Mouse (Mus musculus) heart, embryonic 16.5 days (tissue): ENCODE measurements around the gene Rtp3. TPM values are rescaled to one million over a fixed set of nuclear protein-coding genes. Genes with fewer than 3 reads are reported as not detected.
A peak's percentile ranks its signal among the peaks of the same experiment; 100 is the strongest.

ENCODE experiments used
- ATAC-seq: fragments of 200-750 bp; cut with Nextera tagmentation; replicated peaks from 2 replicates; pipeline ENCODE4 v1.8.0; 2017; ENCODE audit warnings: moderate number of reproducible peaks; ENCODE audit not compliant: insufficient read depth, low FRiP score; ENCODE audit errors: extremely low read depth
- H3K27ac ChIP-seq: fragments of 300-500 bp; sonication (generic); 2 replicates; pipeline ENCODE4 v1.5.1; 2014; ENCODE audit warnings: mild to moderate bottlenecking, low read length, control low read depth, moderate library complexity
- H3K27me3 ChIP-seq: fragments of 300-500 bp; sonication (generic); 2 replicates; pipeline ENCODE4 v1.6.1; 2014; ENCODE audit warnings: low read length, mixed read lengths; ENCODE audit not compliant: control insufficient read depth, insufficient read depth
- H3K36me3 ChIP-seq: fragments of 300-500 bp; sonication (generic); 2 replicates; pipeline ENCODE4 v1.6.1; 2014; ENCODE audit not compliant: control insufficient read depth, insufficient read depth
- H3K4me1 ChIP-seq: fragments of 300-500 bp; sonication (generic); 2 replicates; pipeline ENCODE4 v1.6.1; 2014; ENCODE audit warnings: low read length, mixed read lengths; ENCODE audit not compliant: control insufficient read depth, insufficient read depth
- H3K4me2 ChIP-seq: fragments of 300-500 bp; sonication (generic); 2 replicates; pipeline ENCODE4 v1.6.1; 2014; ENCODE audit warnings: low read depth, mild to moderate bottlenecking, control low read depth, low read length
- H3K4me3 ChIP-seq: fragments of 300-500 bp; sonication (generic); 2 replicates; pipeline ENCODE4 v1.5.1; 2014; ENCODE audit warnings: mild to moderate bottlenecking, control low read depth, low read length
- H3K9ac ChIP-seq: fragments of 300-500 bp; sonication (generic); 2 replicates; pipeline ENCODE4 v1.6.1; 2014; ENCODE audit warnings: low read length, control low read depth
- H3K9me3 ChIP-seq: fragments of 300-500 bp; sonication (generic); replicated peaks from 2 replicates; pipeline ENCODE4 v1.6.1; 2016; ENCODE audit warnings: low read length; ENCODE audit not compliant: control insufficient read depth
- WGBS: fragments of 180-500 bp; shearing (Covaris S2); extraction: QIAGEN DNeasy Blood & Tissue Kit; methylation state at CpG from one replicate; pipeline ENCODE4 v1.1.7; 2014; 5-methylcytosine and 5-hydroxymethylcytosine counted together
- polyA plus RNA-seq: library from polyadenylated mRNA; unstranded; fragments of >200 nt; fragmentation: Nextera tagmentation; extraction: Ambion mirVana; gene quantifications from 2 replicates; pipeline ENCODE4 v1.2.1, GENCODE M21; 2015

Rtp3 gene
- polyA plus RNA-seq, 1 experiment from 2014 or later, result 0.13 TPM

GRCm38 (mm10) chr9:110953550-110954461 is 36.6 kb downstream of the Rtp3 start:
- peak overlapping the region; percentile 65 for H3K4me3 ChIP-seq
- under 1% methylated on average over 44 of the region's 44 CpGs for WGBS
- H3K27me3 ChIP-seq, result no peaks in the 10 kb centered on the region
- peak; percentile 80 for ATAC-seq
- no peaks in the 10 kb centered on the region for H3K36me3 ChIP-seq
- H3K27ac ChIP-seq, result peak overlapping the region; percentile 87
- H3K4me1 ChIP-seq, result peaks cover 17% of the 10 kb centered on the region
- H3K9ac ChIP-seq, result peak overlapping the region; percentile 75
- H3K9me3 ChIP-seq, result no peaks in the 10 kb centered on the region
- peak overlapping the region; percentile 88 for H3K4me2 ChIP-seq

DNA sequence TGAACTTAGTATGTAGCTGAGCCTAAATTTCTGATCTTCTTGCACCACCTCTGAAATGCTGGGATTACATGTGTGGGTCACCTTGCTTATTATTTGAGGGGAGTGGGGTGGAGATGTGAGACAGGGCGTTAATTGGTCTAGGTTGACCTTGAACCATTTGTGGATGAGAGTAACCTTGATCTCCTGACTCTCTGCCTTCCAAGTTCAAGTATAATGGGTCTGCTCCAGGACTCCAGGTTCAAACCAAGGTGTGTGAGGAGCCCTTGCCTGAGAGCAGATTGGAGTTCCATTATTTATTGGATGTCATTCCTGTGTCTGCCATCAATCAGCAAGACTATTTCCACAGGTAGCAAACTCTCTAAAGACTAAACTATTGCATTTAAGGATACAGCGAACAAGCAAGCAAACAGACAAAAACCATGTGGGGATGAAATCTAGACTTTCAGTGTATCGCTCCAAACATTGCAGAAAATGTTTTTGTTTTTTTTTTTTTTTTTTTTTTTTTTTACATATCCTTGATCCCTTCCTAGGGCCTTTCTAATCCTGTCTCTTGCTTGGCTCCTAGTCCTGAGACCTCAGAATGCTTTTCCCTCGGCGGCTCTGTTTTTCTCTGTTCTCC is 37.3 kb downstream of the Rtp3 start:
- Histone ChIP-seq H3K36me3 (no peaks in the 10 kb centered on the region), H3K9ac (peak overlapping the region; percentile 75), H3K27ac (peak overlapping the region; percentile 87), H3K9me3 (no peaks in the 10 kb centered on the region), H3K4me2 (peak overlapping the region; percentile 88), H3K27me3 (no peaks in the 10 kb centered on the region), H3K4me1 (peaks cover 18% of the 10 kb centered on the region), H3K4me3 (peak overlapping the region; percentile 65)
- WGBS, result 45% methylated on average over 5 of the region's 5 CpGs
- no peak for ATAC-seq

DNA sequence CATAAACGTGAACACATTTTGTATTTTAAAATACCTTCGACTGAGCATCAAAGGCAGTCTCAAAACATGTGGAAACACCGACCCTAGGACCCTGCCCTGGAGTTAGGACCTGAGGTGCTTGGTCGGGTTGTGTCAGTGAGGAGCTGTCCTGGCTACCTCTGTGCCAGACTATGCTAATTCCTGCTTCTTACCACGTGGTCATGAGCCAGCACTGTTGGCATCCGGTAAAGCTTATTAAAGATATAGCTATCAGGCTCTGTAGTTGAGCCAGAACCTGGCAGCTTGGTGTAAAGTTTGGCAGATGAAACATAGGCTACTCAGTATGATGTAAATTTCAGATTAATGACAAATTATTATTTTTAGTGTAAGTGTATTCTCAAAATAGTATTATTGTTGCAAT is 38.0 kb downstream of the Rtp3 start:
- peaks cover 18% of the 10 kb centered on the region for H3K4me1 ChIP-seq
- no peak overlapping the region for H3K9ac ChIP-seq
- peak overlapping the region; percentile 87 for H3K27ac ChIP-seq
- no peak overlapping the region for H3K4me2 ChIP-seq
- no peak overlapping the region for H3K4me3 ChIP-seq
- 39% methylated on average over 6 of the region's 6 CpGs for WGBS
- peak; percentile 61; the same call in 1 of the 2 replicates for ATAC-seq
- no peaks in the 10 kb centered on the region for H3K9me3 ChIP-seq
- H3K36me3 ChIP-seq, result no peaks in the 10 kb centered on the region
- H3K27me3 ChIP-seq, result no peaks in the 10 kb centered on the region

- Histone ChIP-seq H3K36me3 (no peaks in the 10 kb centered on the region), H3K4me3 (no peak overlapping the region), H3K27ac (peak overlapping the region; percentile 50; the same call in 1 of the 2 replicates), H3K4me2 (no peak overlapping the region), H3K9me3 (no peaks in the 10 kb centered on the region), H3K4me1 (peaks cover 18% of the 10 kb centered on the region), H3K27me3 (no peaks in the 10 kb centered on the region), H3K9ac (no peak overlapping the region)
- ATAC-seq, result no peak
- WGBS, result 80% methylated on average over 13 of the region's 13 CpGs
Measured at GRCm38 (mm10) chr9:110951866-110952265, 38.5 kb downstream of the Rtp3 start.

- H3K36me3 ChIP-seq, result no peaks in the 10 kb centered on the region
- H3K27ac ChIP-seq, result peak within 1 kb of the TSS; percentile 50; the same call in 1 of the 2 replicates
- no peak within 1 kb of the TSS for H3K4me2 ChIP-seq
- ATAC-seq, result no peak
- no peak within 1 kb of the TSS for H3K9ac ChIP-seq
- 0 out of 2 replicates have a peak, but pooled peaks cover 3% of the 10 kb centered on the region for H3K27me3 ChIP-seq
- H3K4me1 ChIP-seq, result peaks cover 18% of the 10 kb centered on the region
- WGBS, result 60% methylated on average over 11 of the region's 11 CpGs
- H3K4me3 ChIP-seq, result no peak within 1 kb of the TSS
- H3K9me3 ChIP-seq, result no peaks in the 10 kb centered on the region
Measured at GRCm38 (mm10) chr9:110951397-110951796, 39.0 kb downstream of the Rtp3 start, which contains the start of gene Lrrc2. TSS of gene Lrrc2 (plus strand) at chr9:110951545.

DNA sequence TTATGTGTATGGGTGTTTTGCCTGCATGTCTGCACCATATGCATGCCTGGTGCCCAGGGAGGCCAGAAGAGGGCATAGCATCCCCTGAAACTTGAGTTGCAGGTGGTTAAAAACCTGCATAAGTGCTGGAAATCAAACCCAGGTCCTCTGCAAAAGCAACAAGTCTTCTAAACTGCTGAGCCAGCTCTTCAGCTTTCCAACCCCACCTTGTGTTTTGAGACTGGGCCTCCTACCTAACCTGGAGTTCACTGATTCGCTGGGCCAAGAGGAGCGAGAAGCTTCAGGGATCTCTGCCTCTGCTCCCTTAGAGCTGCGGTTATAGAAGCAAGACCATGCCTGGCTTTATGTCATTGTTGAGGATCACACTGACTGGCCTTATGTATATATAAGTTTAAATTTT is 40.3 kb downstream of the Rtp3 start:
- Histone ChIP-seq H3K4me3 (no peak overlapping the region), H3K4me2 (no peak overlapping the region), H3K27me3 (0 out of 2 replicates have a peak, but pooled peaks cover 9% of the 10 kb centered on the region), H3K4me1 (peaks cover 18% of the 10 kb centered on the region), H3K9ac (no peak overlapping the region), H3K36me3 (no peaks in the 10 kb centered on the region), H3K27ac (no peak overlapping the region), H3K9me3 (no peaks in the 10 kb centered on the region)
- no peak for ATAC-seq
- WGBS, result 96% methylated on average over 3 of the region's 3 CpGs

DNA sequence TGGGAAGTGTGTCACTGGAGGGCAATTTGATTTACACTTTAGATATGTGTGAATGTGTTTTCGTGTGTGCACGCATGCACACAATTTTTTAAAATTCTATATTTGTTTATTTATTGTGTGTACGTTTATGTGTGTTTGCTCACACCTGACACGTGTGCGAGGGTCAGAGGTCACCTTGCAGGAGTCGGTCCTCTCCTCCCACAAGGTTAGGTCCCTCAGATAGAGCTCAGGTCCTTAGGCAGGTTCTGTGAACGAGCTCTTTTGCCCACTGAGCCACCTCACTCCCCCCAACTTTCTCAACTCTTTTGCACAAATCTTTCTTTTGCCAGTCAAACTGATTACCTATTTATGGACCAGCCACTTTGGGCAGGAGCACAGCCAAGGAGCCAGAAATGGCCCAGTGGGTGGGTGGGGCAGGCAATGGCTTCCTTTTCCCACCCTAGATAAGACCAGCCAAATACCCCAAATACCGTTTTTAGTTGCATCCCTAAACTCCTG is 41.5 kb downstream of the Rtp3 start:
- 43% methylated on average over 8 of the region's 8 CpGs for WGBS
- Histone ChIP-seq H3K4me2 (no peak overlapping the region), H3K36me3 (no peaks in the 10 kb centered on the region), H3K27ac (peak overlapping the region; percentile 68), H3K27me3 (peaks cover 15% of the 10 kb centered on the region; the same call in 1 of the 2 replicates), H3K9me3 (no peaks in the 10 kb centered on the region), H3K9ac (no peak overlapping the region), H3K4me3 (no peak overlapping the region), H3K4me1 (peaks cover 18% of the 10 kb centered on the region)
- no peak for ATAC-seq

GRCm38 (mm10) chr9:110947900-110948299 is 42.5 kb downstream of the Rtp3 start:
- Histone ChIP-seq H3K36me3 (no peaks in the 10 kb centered on the region), H3K9me3 (no peaks in the 10 kb centered on the region), H3K4me3 (no peak overlapping the region), H3K4me1 (peaks cover 17% of the 10 kb centered on the region), H3K4me2 (no peak overlapping the region), H3K27ac (no peak overlapping the region), H3K27me3 (peaks cover 15% of the 10 kb centered on the region; the same call in 1 of the 2 replicates), H3K9ac (no peak overlapping the region)
- no peak for ATAC-seq
- WGBS, result 72% methylated on average over 6 of the region's 6 CpGs

DNA sequence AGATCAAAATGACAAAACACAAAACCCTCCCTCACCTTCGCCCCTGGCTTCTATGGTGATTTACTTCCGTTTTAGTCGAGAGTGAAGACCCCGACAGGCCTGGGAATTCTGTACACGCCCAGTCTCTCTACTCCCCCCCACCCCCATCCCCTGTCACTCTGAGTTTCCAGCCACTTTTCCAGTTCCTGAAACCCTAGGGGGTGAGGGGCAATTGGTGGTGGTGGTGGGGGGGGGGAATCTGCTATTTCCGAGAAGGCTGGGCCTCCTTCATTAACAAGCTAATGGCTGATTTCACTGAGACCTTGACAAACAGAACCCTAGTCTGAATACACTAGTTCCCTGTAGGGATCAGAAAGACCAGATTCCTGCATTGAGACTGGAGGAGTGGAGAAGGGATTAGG is 43.1 kb downstream of the Rtp3 start:
- ATAC-seq, result no peak
- no peaks in the 10 kb centered on the region for H3K36me3 ChIP-seq
- no peak overlapping the region for H3K27ac ChIP-seq
- H3K27me3 ChIP-seq, result peaks cover 15% of the 10 kb centered on the region; the same call in 1 of the 2 replicates
- H3K4me2 ChIP-seq, result no peak overlapping the region
- no peak overlapping the region for H3K4me3 ChIP-seq
- 35% methylated on average over 6 of the region's 6 CpGs for WGBS
- no peaks in the 10 kb centered on the region for H3K9me3 ChIP-seq
- no peak overlapping the region for H3K9ac ChIP-seq
- peaks cover 10% of the 10 kb centered on the region for H3K4me1 ChIP-seq
